Mouse (Mus musculus): Measurements from ENCODE around the gene Stxbp6. TPM values are rescaled to one million over a fixed set of nuclear protein-coding genes. Genes with fewer than 3 reads are reported as not detected.
A peak's percentile ranks its signal among the peaks of the same experiment; 100 is the strongest.

Stxbp6 gene
- polyA plus RNA-seq, 1 experiment from 2014 or later, result 8.9 TPM

DNA sequence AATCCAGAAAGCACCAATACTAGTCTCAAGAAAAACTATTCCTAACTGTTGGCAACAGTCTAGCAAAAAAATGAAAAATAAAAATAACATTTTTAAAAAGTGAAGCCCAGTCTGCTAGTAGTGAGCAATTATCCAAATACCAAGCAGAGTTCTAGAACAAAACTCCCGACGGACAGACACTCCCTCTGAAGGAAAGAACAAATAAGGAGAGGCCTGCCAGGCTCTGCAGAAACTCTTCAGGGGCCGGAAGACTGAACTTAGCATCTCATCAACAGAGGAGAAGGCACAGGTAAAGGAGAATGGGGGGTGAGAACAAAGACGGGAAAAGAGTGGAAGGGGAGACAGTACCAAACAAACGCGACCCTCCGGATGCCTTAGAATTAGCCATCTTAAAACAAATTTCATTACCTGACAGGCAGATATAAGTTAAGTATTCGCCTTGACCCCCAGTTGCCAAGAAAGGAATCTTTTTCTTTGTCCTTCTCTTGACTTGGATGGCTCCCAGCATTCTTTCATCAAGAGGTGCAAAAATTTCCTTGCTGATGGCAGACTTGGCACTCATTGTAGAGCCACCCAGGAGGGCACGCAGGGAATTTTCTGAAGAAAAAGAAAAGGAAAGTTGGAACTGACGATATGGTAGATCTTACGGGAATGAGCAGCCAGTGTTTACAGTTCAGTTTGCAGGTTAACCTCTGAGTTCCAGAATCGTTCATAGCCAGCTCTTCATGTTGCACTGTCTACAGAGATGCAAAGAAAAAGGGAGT lies 55.3 kb downstream of the Stxbp6 start:
- no peak for ATAC-seq (ENCODE audit: extremely low read depth, insufficient number of reproducible peaks, low FRiP score, low TSS enrichment)
- 70% methylated on average over 12 of the region's 12 CpGs for WGBS
- peaks cover 9% of the 10 kb centered on the region for H3K4me1 ChIP-seq
- no peaks in the 10 kb centered on the region for H3K27me3 ChIP-seq (replicated peaks)
- H3K4me2 ChIP-seq, result no peak overlapping the region
- no peaks in the 10 kb centered on the region for H3K36me3 ChIP-seq
- no peak overlapping the region for H3K9ac ChIP-seq
- H3K4me3 ChIP-seq, result no peak overlapping the region
- H3K27ac ChIP-seq (replicated peaks), result no peak overlapping the region
- no peaks in the 10 kb centered on the region for H3K9me3 ChIP-seq

DNA sequence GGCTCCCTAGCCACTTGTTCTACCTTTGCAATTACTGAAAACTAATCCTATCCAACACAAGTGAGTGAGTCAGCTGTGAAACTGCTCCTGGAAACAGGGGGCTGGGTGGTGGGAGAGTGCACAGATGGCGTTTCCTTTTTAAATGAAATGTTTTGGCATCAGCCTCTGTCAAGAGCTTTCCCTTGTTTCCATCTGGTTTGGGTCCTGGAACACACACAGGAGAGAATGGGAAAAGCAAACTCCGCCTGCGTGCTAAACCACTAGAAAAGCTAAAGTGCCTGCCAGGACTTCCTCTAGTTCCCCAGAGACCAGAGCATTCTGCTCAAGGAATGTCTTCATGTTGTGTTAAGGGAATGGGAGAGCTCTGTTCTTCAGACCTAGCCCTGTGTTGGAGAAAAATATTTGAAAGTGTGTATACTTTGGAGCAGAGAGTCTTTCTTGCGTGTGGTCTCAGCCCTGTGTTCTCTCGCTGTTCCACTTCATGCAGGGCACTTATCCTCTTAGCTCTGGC lies 61.2 kb downstream of the Stxbp6 start:
- no peaks in the 10 kb centered on the region for H3K36me3 ChIP-seq
- no peak overlapping the region for H3K4me3 ChIP-seq
- no peaks in the 10 kb centered on the region for H3K27me3 ChIP-seq (replicated peaks)
- no peaks in the 10 kb centered on the region for H3K9me3 ChIP-seq
- WGBS, result 37% methylated on average over 5 of the region's 5 CpGs
- ATAC-seq (ENCODE audit: extremely low read depth, insufficient number of reproducible peaks, low FRiP score, low TSS enrichment), result no peak
- H3K9ac ChIP-seq, result no peak overlapping the region
- no peak overlapping the region for H3K4me2 ChIP-seq
- peak overlapping the region; percentile 67 for H3K27ac ChIP-seq (replicated peaks)
- peaks cover 18% of the 10 kb centered on the region for H3K4me1 ChIP-seq

DNA sequence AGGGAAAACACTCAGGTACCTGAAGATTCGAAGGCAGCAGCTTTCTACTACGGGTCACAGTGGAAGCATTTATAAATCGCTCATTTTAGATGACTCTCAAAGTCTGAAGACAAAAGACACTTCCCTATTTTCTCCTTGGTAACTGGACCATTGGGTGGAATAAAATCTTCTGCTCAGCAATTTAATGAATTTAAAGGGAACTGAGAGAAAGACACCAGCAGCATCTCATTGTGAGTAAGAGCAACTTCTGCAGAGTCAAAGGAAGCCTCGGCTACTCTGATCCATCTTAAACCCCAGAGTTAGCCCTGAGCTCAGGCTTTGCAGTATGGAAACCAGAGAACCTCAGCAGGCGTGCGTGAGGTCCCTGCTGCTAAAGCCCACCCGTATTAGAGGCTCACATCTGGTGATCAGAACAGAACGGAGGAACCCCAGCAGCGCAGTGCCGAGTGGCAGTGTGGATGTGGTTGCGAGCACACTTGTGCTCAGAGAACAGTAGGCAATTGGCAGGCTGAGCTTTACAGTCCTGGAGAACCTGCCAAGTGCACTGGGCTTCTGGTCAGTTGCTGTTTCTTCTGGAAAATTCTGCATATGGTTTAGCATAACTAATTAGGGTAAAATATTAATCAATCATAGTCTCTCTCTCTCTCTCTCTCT lies 62.9 kb downstream of the Stxbp6 start:
- 82% methylated on average over 11 of the region's 11 CpGs for WGBS
- Histone ChIP-seq H3K9ac (no peak overlapping the region), H3K4me2 (no peak overlapping the region)

DNA sequence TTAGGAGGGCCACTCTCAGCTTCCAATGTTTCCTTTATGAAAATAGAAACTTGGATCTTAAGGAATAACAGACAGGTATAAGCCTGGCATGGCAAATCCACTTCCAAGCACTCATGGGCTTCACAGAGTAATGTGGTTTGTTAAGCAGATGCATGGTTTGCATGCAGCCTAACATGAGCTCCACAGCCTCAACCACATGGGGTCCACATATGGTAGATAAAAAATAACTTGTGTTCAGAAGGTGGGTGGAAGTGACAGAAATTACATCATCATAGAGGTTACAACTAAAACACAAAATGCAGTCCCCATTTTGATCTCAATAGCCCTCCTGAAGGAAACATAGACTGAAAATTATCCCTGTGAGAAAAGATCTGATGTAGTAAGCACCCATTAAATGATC lies 63.5 kb downstream of the Stxbp6 start:
- H3K4me2 ChIP-seq, result no peak overlapping the region

More for the DNA sequence above, 62.9 kb downstream of the Stxbp6 start:
- no peak overlapping the region for H3K27ac ChIP-seq (replicated peaks)
- no peak overlapping the region for H3K4me3 ChIP-seq
- H3K36me3 ChIP-seq, result no peaks in the 10 kb centered on the region
- no peaks in the 10 kb centered on the region for H3K9me3 ChIP-seq
- H3K4me1 ChIP-seq, result peaks cover 28% of the 10 kb centered on the region
- no peak for ATAC-seq (ENCODE audit: extremely low read depth, insufficient number of reproducible peaks, low FRiP score, low TSS enrichment)
- no peaks in the 10 kb centered on the region for H3K27me3 ChIP-seq (replicated peaks)

DNA sequence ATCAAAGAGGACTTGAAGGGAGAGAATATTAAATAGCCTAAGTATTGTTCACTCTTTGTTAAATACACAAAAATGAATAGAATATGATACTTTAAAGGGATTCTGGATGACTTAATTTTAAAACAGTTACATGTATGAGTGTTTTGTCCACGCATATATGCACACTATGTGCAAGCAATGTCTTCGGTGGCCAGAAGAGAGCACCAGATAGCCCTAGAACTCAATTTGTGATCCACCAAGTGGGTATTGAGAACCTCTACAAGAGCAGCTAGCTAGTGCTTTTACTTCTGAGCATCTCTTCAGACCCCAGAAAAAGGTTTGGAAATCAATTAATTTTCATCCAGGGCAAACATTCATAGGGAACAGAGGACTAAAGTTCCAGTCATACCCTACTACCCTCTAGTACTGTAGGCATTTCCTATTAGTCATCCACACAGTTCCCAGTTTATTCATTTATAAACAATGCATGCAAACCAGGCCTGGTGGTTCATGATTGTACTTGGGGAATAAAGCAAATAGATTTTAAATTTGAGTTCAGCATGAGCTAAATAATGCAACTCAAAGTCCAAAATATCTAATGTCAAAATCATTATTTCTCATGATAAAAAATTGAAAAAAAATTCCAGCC lies 64.4 kb downstream of the Stxbp6 start:
- no peak for ATAC-seq (ENCODE audit: extremely low read depth, insufficient number of reproducible peaks, low FRiP score, low TSS enrichment)
- peaks cover 35% of the 10 kb centered on the region for H3K4me1 ChIP-seq
- no peak overlapping the region for H3K27ac ChIP-seq (replicated peaks)
- no peak overlapping the region for H3K9ac ChIP-seq
- H3K36me3 ChIP-seq, result no peaks in the 10 kb centered on the region
- H3K4me2 ChIP-seq, result no peak overlapping the region
- H3K9me3 ChIP-seq, result no peaks in the 10 kb centered on the region
- WGBS, result 70% methylated on average over 2 of the region's 2 CpGs
- no peaks in the 10 kb centered on the region for H3K27me3 ChIP-seq (replicated peaks)
- H3K4me3 ChIP-seq, result no peak overlapping the region

More for the DNA sequence above, 63.5 kb downstream of the Stxbp6 start:
- Histone ChIP-seq H3K9me3 (no peaks in the 10 kb centered on the region), H3K4me3 (no peak overlapping the region), H3K27ac (replicated peaks) (no peak overlapping the region), H3K27me3 (replicated peaks) (no peaks in the 10 kb centered on the region), H3K4me1 (peaks cover 33% of the 10 kb centered on the region), H3K36me3 (no peaks in the 10 kb centered on the region), H3K9ac (no peak overlapping the region)
- ATAC-seq (ENCODE audit: extremely low read depth, insufficient number of reproducible peaks, low FRiP score, low TSS enrichment), result no peak

DNA sequence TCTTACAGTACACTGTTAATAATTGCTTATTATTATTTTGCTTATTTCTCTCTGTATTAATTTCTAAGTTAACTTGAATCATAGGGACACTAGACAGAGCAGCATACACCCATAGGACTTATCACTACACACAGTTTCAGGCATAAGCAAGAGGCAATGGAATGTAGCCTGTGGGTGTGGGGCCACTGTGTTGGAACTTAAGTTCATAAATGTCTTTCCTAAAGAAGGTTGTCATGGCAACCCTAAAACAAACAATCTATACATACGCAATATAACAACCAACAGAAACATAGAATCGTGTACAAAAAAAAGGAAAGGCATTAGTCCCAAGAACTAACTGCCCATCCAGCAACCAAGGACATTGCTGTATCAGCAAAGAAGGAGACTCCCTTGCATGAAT lies 67.9 kb downstream of the Stxbp6 start:
- ATAC-seq (ENCODE audit: extremely low read depth, insufficient number of reproducible peaks, low FRiP score, low TSS enrichment), result no peak
- Histone ChIP-seq H3K36me3 (no peaks in the 10 kb centered on the region), H3K4me2 (no peak overlapping the region), H3K4me1 (peaks cover 16% of the 10 kb centered on the region), H3K4me3 (no peak overlapping the region), H3K27ac (replicated peaks) (peak overlapping the region; percentile 26; the same call in 1 of the 2 replicates), H3K27me3 (replicated peaks) (no peaks in the 10 kb centered on the region), H3K9ac (no peak overlapping the region), H3K9me3 (no peaks in the 10 kb centered on the region)
- WGBS, result 58% methylated on average over 2 of the region's 2 CpGs

DNA sequence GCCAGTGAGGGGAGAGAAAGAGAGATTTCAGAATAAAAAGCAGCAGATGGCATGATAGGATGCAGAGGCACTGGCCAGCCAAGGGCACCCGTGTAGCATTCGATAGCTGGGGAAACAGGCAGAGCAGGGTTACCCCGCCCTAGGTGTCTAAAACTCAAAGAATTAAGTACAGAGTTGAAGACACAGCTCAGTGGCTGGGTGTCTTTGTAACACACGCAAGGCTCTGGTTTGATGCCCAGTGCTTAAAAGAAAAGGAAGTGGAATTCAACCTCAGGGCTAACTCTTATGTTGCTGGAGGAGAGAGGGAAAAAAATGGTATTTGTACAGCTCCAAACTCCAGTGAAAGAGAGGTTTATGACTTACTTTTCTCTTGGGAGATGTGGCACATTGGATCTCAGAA lies 68.5 kb downstream of the Stxbp6 start:
- peaks cover 16% of the 10 kb centered on the region for H3K4me1 ChIP-seq
- no peaks in the 10 kb centered on the region for H3K36me3 ChIP-seq
- no peak overlapping the region for H3K4me2 ChIP-seq
- no peaks in the 10 kb centered on the region for H3K9me3 ChIP-seq
- WGBS, result 75% methylated on average over 4 of the region's 4 CpGs
- H3K4me3 ChIP-seq, result no peak overlapping the region
- H3K27ac ChIP-seq (replicated peaks), result 0 out of 2 replicates have a peak overlapping the region, but pooled peaks have one; percentile 26
- H3K9ac ChIP-seq, result no peak overlapping the region
- ATAC-seq (ENCODE audit: extremely low read depth, insufficient number of reproducible peaks, low FRiP score, low TSS enrichment), result no peak
- H3K27me3 ChIP-seq (replicated peaks), result no peaks in the 10 kb centered on the region

DNA sequence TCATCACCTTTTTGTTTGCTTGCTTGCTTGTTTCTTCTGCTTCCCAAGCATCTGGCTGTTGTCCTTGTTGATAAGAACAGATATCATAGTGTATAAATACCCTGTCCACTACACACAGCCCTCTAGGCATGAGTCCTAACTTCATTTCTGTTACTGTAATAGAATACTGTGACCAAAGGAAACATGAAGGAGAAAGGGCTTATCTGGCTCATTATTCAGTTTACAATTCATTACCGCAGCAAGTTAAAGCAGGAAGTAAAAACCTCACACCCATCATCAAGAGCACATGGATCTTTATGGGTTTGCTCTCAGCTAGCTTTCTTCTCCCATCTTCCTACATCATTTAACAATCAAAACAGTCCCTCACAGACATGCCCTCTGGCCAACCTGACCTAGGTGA lies 72.5 kb downstream of the Stxbp6 start:
- Histone ChIP-seq H3K27ac (replicated peaks) (no peak overlapping the region), H3K27me3 (replicated peaks) (no peaks in the 10 kb centered on the region), H3K9ac (no peak overlapping the region), H3K4me2 (no peak overlapping the region), H3K36me3 (no peaks in the 10 kb centered on the region), H3K4me1 (peaks cover 11% of the 10 kb centered on the region), H3K9me3 (no peaks in the 10 kb centered on the region), H3K4me3 (no peak overlapping the region)
- 66% methylated on average over 1 of the region's 1 CpGs for WGBS
- ATAC-seq (ENCODE audit: extremely low read depth, insufficient number of reproducible peaks, low FRiP score, low TSS enrichment), result no peak

DNA sequence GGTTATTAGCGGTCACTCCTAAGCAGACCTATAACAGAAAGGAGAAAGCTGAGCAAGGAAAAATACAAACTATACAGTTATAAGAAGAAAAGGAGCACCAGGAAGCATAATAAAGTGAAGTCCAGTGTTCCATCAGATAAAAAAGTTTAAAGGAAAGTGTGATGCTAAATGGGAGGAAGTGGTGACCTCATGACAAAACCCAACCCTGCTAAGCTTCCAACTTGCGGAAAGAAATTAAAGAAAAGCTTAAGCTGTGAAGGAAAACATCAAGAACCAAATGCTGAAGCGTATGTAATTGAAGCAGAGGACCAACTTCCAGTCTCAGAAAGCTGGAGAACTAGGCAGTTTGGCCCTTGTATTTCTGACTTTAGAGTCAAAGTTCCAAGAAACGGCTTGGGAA lies 77.1 kb downstream of the Stxbp6 start:
- no peak overlapping the region for H3K27ac ChIP-seq (replicated peaks)
- H3K4me2 ChIP-seq, result no peak overlapping the region
- 71% methylated on average over 4 of the region's 4 CpGs for WGBS
- peaks cover 10% of the 10 kb centered on the region for H3K4me1 ChIP-seq
- no peaks in the 10 kb centered on the region for H3K27me3 ChIP-seq (replicated peaks)
- ATAC-seq (ENCODE audit: extremely low read depth, insufficient number of reproducible peaks, low FRiP score, low TSS enrichment), result no peak
- H3K9ac ChIP-seq, result no peak overlapping the region
- H3K4me3 ChIP-seq, result no peak overlapping the region
- no peaks in the 10 kb centered on the region for H3K9me3 ChIP-seq
- no peaks in the 10 kb centered on the region for H3K36me3 ChIP-seq

DNA sequence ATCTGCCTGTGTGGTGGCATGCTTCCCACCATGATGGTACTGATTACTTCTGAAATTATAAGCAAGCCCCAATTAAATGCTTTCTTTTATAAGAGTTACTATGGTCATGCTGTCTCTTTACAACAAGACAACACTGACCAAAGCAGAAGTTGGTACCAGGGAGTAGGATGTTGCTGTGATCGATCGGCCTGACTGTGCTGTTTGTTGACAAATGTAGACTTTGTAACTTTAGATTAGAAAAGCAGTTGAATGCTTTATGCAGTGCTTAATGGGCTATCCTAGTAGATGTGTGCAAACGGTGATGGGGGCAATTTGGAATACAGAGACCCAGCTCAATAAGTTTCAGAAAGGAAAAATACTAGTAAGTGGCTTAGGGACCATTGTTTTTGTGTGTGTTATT lies 77.6 kb downstream of the Stxbp6 start:
- H3K4me3 ChIP-seq, result no peak overlapping the region
- peaks cover 11% of the 10 kb centered on the region for H3K4me1 ChIP-seq
- WGBS, result 90% methylated on average over 3 of the region's 3 CpGs
- no peak for ATAC-seq (ENCODE audit: extremely low read depth, insufficient number of reproducible peaks, low FRiP score, low TSS enrichment)
- H3K9me3 ChIP-seq, result no peaks in the 10 kb centered on the region
- no peaks in the 10 kb centered on the region for H3K27me3 ChIP-seq (replicated peaks)
- no peaks in the 10 kb centered on the region for H3K36me3 ChIP-seq
- no peak overlapping the region for H3K9ac ChIP-seq
- H3K27ac ChIP-seq (replicated peaks), result no peak overlapping the region
- H3K4me2 ChIP-seq, result no peak overlapping the region

DNA sequence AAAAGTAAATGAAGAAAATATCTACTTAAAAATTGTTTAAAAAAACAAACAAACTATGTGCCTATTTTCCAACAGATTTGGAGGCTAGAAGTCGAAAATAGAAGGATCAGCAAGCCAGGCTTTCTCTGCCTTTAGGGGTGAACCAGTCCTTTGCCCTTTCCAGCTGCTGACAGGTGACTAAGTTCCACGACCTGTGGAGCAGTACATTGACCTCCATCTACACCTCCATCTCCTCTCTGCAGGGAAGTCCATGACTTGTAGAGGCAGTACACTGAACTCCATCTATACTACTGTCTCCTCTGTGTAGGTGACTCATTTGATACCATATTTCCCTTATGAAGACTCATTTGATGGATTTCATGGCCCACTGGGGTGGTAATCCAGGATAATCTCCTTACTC lies 78.2 kb downstream of the Stxbp6 start:
- 68% methylated on average over 2 of the region's 2 CpGs for WGBS
- Histone ChIP-seq H3K4me2 (no peak overlapping the region), H3K27ac (replicated peaks) (no peak overlapping the region), H3K27me3 (replicated peaks) (no peaks in the 10 kb centered on the region), H3K4me1 (peaks cover 17% of the 10 kb centered on the region), H3K9me3 (no peaks in the 10 kb centered on the region), H3K9ac (no peak overlapping the region), H3K36me3 (no peaks in the 10 kb centered on the region), H3K4me3 (no peak overlapping the region)
- ATAC-seq (ENCODE audit: extremely low read depth, insufficient number of reproducible peaks, low FRiP score, low TSS enrichment), result no peak

Measured in heart, embryonic 13.5 days (tissue).